Mouse (Mus musculus): ENCODE measurements at regions not wholly inside any gene's neighbourhood (a gene's known extent, or its start where the extent isn't known, plus 50 kb on each side); places are given as distances from the start of the nearest gene placed in this dataset.
A peak's percentile ranks its signal among the peaks of the same experiment; 100 is the strongest.

GRCm38 (mm10) chr3:105281686-105282085, 170.4 kb upstream of the Kcnd3 start:
- 89% methylated on average over 3 of the region's 3 CpGs for whole genome bisulfite sequencing
- no peak overlapping the region for H3K4me2 ChIP-seq (replicated peaks; ENCODE audit: low read depth, low read length)
- no peak overlapping the region for H3K9ac ChIP-seq (replicated peaks; ENCODE audit: low read length)
- H3K36me3 ChIP-seq (ENCODE audit: insufficient read depth, low read length) = no peaks in the 10 kb centered on the region
- H3K4me1 ChIP-seq (ENCODE audit: insufficient read depth, low read length) = no peaks in the 10 kb centered on the region
- H3K27me3 ChIP-seq (ENCODE audit: insufficient read depth, low read length) = no peaks in the 10 kb centered on the region
- no peaks in the 10 kb centered on the region for H3K9me3 ChIP-seq (ENCODE audit: low read length)
- no peak overlapping the region for H3K4me3 ChIP-seq (ENCODE audit: low read length)
- H3K27ac ChIP-seq (ENCODE audit: low read length) = no peak overlapping the region
- no peak for ATAC-seq (ENCODE audit: low FRiP score, low TSS enrichment)

GRCm38 (mm10) chr3:105298273-105298672, 153.9 kb upstream of the Kcnd3 start:
- no peak for ATAC-seq (ENCODE audit: low FRiP score, low TSS enrichment)
- peaks cover 4% of the 10 kb centered on the region for H3K4me1 ChIP-seq (ENCODE audit: insufficient read depth, low read length)
- no peak overlapping the region for H3K4me2 ChIP-seq (replicated peaks; ENCODE audit: low read depth, low read length)
- no peak overlapping the region for H3K27ac ChIP-seq (ENCODE audit: low read length)
- 0 out of 2 replicates have a peak, but pooled peaks cover 2% of the 10 kb centered on the region for H3K27me3 ChIP-seq (ENCODE audit: insufficient read depth, low read length)
- H3K9me3 ChIP-seq (ENCODE audit: low read length) = no peaks in the 10 kb centered on the region
- no peaks in the 10 kb centered on the region for H3K36me3 ChIP-seq (ENCODE audit: insufficient read depth, low read length)
- H3K9ac ChIP-seq (replicated peaks; ENCODE audit: low read length) = no peak overlapping the region
- WGBS = 86% methylated on average over 3 of the region's 3 CpGs
- H3K4me3 ChIP-seq (ENCODE audit: low read length) = no peak overlapping the region

DNA sequence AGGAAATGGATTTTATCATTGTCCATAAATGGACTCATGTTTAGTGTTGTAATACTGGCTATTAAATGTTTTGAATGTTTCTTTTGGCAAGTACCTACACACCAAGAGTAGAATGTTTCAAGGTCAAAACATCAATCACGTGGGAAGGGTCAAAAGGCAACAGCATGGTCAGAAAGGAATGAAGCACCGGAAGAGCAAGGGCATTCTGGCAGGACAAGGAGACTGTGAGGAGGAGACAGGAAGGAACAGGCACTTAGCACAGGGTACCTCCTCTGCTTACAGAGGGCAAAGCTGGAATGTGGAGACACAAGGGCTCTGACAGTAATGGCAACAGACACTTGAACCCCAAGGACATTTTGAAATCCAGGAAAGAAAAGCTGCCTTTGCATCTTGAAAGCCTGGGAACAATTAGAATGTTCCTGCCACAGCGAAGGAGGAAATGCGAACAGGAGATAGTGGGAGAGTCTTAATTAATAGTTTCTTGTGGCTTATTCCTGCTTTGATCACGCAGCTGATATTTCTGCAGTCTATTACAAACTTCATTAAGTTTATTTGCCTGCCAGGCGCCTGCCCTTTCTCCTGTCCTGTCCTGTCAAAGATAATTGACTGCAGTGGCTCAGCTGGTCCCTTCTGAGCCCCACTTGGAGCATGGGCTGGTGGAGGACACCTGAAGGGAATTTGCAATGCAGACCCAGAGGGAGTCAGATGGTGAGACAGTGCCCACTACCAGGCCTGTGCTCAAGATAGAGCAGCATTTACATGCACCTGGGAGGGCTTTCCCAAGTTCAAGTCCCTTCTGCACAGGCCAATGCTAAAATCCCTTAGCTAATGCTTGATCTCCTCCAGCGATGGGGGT, 151.2 kb upstream of the Kcnd3 start:
- Histone ChIP-seq H3K4me1 (ENCODE audit: insufficient read depth, low read length) (peaks cover 4% of the 10 kb centered on the region), H3K4me3 (ENCODE audit: low read length) (no peak overlapping the region), H3K4me2 (replicated peaks; ENCODE audit: low read depth, low read length) (no peak overlapping the region), H3K27ac (ENCODE audit: low read length) (no peak overlapping the region), H3K27me3 (ENCODE audit: insufficient read depth, low read length) (0 out of 2 replicates have a peak, but pooled peaks cover 2% of the 10 kb centered on the region), H3K36me3 (ENCODE audit: insufficient read depth, low read length) (no peaks in the 10 kb centered on the region), H3K9me3 (ENCODE audit: low read length) (no peaks in the 10 kb centered on the region), H3K9ac (replicated peaks; ENCODE audit: low read length) (no peak overlapping the region)
- WGBS = 15% methylated on average over 7 of the region's 7 CpGs
- ATAC-seq (ENCODE audit: low FRiP score, low TSS enrichment) = peak; percentile 49; the same call in 1 of the 2 replicates

DNA sequence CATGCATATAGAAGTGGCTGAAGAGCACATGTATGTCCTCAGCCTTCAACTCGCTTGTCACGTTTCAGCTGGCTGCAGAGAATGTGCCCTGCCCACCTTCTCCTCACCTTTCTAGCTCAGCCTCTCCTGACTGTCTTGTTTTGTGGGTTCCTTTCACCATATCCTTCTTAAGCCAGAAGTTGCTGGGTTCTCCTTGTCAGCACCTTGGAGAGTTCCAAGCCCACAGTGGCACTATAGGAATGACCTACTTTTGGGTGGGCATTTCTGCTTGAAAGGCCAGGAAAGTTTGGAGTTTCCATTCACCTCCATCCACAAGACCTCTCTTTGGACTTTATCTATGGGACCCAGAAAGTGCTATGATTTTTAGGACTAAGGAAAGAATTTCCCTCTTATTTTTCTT, 144.5 kb upstream of the Kcnd3 start:
- Histone ChIP-seq H3K36me3 (ENCODE audit: insufficient read depth, low read length) (no peaks in the 10 kb centered on the region), H3K9me3 (ENCODE audit: low read length) (no peaks in the 10 kb centered on the region), H3K4me1 (ENCODE audit: insufficient read depth, low read length) (no peaks in the 10 kb centered on the region), H3K4me2 (replicated peaks; ENCODE audit: low read depth, low read length) (no peak overlapping the region), H3K4me3 (ENCODE audit: low read length) (no peak overlapping the region), H3K27ac (ENCODE audit: low read length) (no peak overlapping the region), H3K27me3 (ENCODE audit: insufficient read depth, low read length) (no peaks in the 10 kb centered on the region), H3K9ac (replicated peaks; ENCODE audit: low read length) (no peak overlapping the region)
- WGBS = 54% methylated on average over 2 of the region's 2 CpGs
- ATAC-seq (ENCODE audit: low FRiP score, low TSS enrichment) = no peak

DNA sequence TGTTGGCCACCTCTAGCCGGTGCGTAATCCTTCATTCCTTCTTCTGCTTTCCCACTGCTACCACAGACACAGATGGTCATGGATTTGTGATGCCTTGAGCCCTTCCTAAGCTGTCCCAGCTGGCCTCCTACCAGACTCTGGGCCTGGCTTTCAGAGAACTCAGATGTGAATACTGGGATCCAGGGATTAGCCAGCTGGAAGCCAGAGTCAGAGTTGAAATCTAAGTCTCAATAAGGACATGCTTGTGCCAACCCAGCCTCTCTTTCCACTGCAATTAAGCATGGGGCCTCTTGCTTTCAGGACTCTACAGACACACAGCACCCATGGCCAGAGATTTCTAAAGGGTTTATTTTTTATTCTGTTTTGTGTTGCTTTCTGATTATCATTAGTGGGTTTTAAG, 143.1 kb upstream of the Kcnd3 start:
- H3K4me3 ChIP-seq (ENCODE audit: low read length) = no peak overlapping the region
- H3K27me3 ChIP-seq (ENCODE audit: insufficient read depth, low read length) = no peaks in the 10 kb centered on the region
- no peak for ATAC-seq (ENCODE audit: low FRiP score, low TSS enrichment)
- H3K36me3 ChIP-seq (ENCODE audit: insufficient read depth, low read length) = no peaks in the 10 kb centered on the region
- no peaks in the 10 kb centered on the region for H3K4me1 ChIP-seq (ENCODE audit: insufficient read depth, low read length)
- WGBS = 86% methylated on average over 2 of the region's 2 CpGs
- no peaks in the 10 kb centered on the region for H3K9me3 ChIP-seq (ENCODE audit: low read length)
- no peak overlapping the region for H3K27ac ChIP-seq (ENCODE audit: low read length)
- H3K4me2 ChIP-seq (replicated peaks; ENCODE audit: low read depth, low read length) = no peak overlapping the region
- H3K9ac ChIP-seq (replicated peaks; ENCODE audit: low read length) = no peak overlapping the region

DNA sequence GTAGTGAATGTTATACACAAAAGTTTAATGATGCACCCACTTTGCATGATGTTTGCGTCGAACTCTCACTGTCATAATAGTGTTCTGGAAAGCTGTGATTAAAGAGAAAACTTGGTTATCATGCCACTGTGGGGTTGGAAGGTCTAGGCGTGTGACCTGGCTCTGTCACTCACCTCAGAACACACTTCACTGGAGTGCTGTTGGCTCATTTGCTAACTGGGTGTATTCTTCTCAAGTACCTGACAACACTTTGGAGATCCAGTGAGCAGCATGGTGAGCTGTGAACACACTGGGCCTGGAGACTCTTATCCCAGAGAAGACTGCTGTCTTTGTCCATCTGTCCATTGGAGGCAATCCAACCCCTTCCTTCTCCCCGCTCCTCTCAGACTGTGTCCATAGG, 98.9 kb upstream of the Kcnd3 start:
- H3K9me3 ChIP-seq (ENCODE audit: low read length) = no peaks in the 10 kb centered on the region
- ATAC-seq (ENCODE audit: low FRiP score, low TSS enrichment) = no peak

GRCm38 (mm10) chr3:105354123-105354931, 97.8 kb upstream of the Kcnd3 start:
- no peak overlapping the region for H3K9ac ChIP-seq (replicated peaks; ENCODE audit: low read length)
- WGBS = 63% methylated on average over 16 of the region's 16 CpGs
- no peaks in the 10 kb centered on the region for H3K27me3 ChIP-seq (ENCODE audit: insufficient read depth, low read length)
- no peak for ATAC-seq (ENCODE audit: low FRiP score, low TSS enrichment)
- H3K36me3 ChIP-seq (ENCODE audit: insufficient read depth, low read length) = no peaks in the 10 kb centered on the region
- H3K4me3 ChIP-seq (ENCODE audit: low read length) = no peak overlapping the region
- no peak overlapping the region for H3K27ac ChIP-seq (ENCODE audit: low read length)
- H3K9me3 ChIP-seq (ENCODE audit: low read length) = no peaks in the 10 kb centered on the region
- no peak overlapping the region for H3K4me2 ChIP-seq (replicated peaks; ENCODE audit: low read depth, low read length)
- H3K4me1 ChIP-seq (ENCODE audit: insufficient read depth, low read length) = no peaks in the 10 kb centered on the region

More for the DNA sequence above, 98.9 kb upstream of the Kcnd3 start:
- H3K27ac ChIP-seq (ENCODE audit: low read length) = no peak overlapping the region
- H3K9ac ChIP-seq (replicated peaks; ENCODE audit: low read length) = no peak overlapping the region
- no peak overlapping the region for H3K4me2 ChIP-seq (replicated peaks; ENCODE audit: low read depth, low read length)
- H3K4me1 ChIP-seq (ENCODE audit: insufficient read depth, low read length) = no peaks in the 10 kb centered on the region
- no peak overlapping the region for H3K4me3 ChIP-seq (ENCODE audit: low read length)
- H3K36me3 ChIP-seq (ENCODE audit: insufficient read depth, low read length) = no peaks in the 10 kb centered on the region
- WGBS = 88% methylated on average over 4 of the region's 4 CpGs
- H3K27me3 ChIP-seq (ENCODE audit: insufficient read depth, low read length) = no peaks in the 10 kb centered on the region

GRCm38 (mm10) chr3:105357511-105357910, 94.6 kb upstream of the Kcnd3 start:
- Histone ChIP-seq H3K4me1 (ENCODE audit: insufficient read depth, low read length) (0 out of 2 replicates have a peak, but pooled peaks cover 3% of the 10 kb centered on the region), H3K9ac (replicated peaks; ENCODE audit: low read length) (no peak overlapping the region), H3K4me2 (replicated peaks; ENCODE audit: low read depth, low read length) (no peak overlapping the region), H3K27me3 (ENCODE audit: insufficient read depth, low read length) (no peaks in the 10 kb centered on the region), H3K36me3 (ENCODE audit: insufficient read depth, low read length) (no peaks in the 10 kb centered on the region), H3K4me3 (ENCODE audit: low read length) (no peak overlapping the region), H3K9me3 (ENCODE audit: low read length) (no peaks in the 10 kb centered on the region), H3K27ac (ENCODE audit: low read length) (no peak overlapping the region)
- no peak for ATAC-seq (ENCODE audit: low FRiP score, low TSS enrichment)
- WGBS = 73% methylated on average over 2 of the region's 2 CpGs

DNA sequence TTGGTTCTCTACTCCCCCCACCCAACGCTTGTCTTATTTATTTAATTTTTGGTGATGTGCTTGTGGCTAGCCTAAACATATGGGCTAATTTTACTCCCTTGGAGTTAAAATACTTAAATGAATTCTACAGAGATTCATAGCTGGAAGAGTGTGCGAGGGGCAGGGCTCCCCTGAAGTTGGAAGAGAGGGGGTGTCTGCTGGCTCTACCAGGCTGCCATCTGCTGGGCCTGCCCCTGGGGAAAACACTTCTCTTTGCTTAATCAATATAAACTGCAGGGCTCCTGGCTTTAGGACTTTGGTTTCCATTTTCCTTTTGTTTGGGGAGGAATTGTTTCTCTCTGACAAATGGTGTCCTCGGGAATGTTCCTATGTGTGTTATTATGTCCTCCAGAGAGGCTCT, 92.5 kb upstream of the Kcnd3 start:
- Histone ChIP-seq H3K9me3 (ENCODE audit: low read length) (no peaks in the 10 kb centered on the region), H3K36me3 (ENCODE audit: insufficient read depth, low read length) (no peaks in the 10 kb centered on the region), H3K4me1 (ENCODE audit: insufficient read depth, low read length) (0 out of 2 replicates have a peak, but pooled peaks cover 3% of the 10 kb centered on the region), H3K4me3 (ENCODE audit: low read length) (no peak overlapping the region), H3K9ac (replicated peaks; ENCODE audit: low read length) (no peak overlapping the region), H3K27ac (ENCODE audit: low read length) (no peak overlapping the region), H3K27me3 (ENCODE audit: insufficient read depth, low read length) (no peaks in the 10 kb centered on the region), H3K4me2 (replicated peaks; ENCODE audit: low read depth, low read length) (no peak overlapping the region)
- ATAC-seq (ENCODE audit: low FRiP score, low TSS enrichment) = no peak
- 59% methylated on average over 3 of the region's 3 CpGs for WGBS

- no peaks in the 10 kb centered on the region for H3K36me3 ChIP-seq (ENCODE audit: insufficient read depth, low read length)
- no peaks in the 10 kb centered on the region for H3K9me3 ChIP-seq (ENCODE audit: low read length)
- ATAC-seq (ENCODE audit: low FRiP score, low TSS enrichment) = no peak
- no peaks in the 10 kb centered on the region for H3K27me3 ChIP-seq (ENCODE audit: insufficient read depth, low read length)
- no peak overlapping the region for H3K9ac ChIP-seq (replicated peaks; ENCODE audit: low read length)
- H3K4me2 ChIP-seq (replicated peaks; ENCODE audit: low read depth, low read length) = no peak overlapping the region
- H3K27ac ChIP-seq (ENCODE audit: low read length) = no peak overlapping the region
- no peak overlapping the region for H3K4me3 ChIP-seq (ENCODE audit: low read length)
- H3K4me1 ChIP-seq (ENCODE audit: insufficient read depth, low read length) = 0 out of 2 replicates have a peak, but pooled peaks cover 2% of the 10 kb centered on the region
- 89% methylated on average over 5 of the region's 5 CpGs for WGBS
Observed at GRCm38 (mm10) chr3:105364685-105365084, 87.4 kb upstream of the Kcnd3 start.

All from kidney, embryonic 16.5 days (tissue).